Mouse (Mus musculus) ovary, adult 18-20 months (tissue): ENCODE data around the gene Agbl4.
A peak's percentile ranks its signal among the peaks of the same experiment; 100 is the strongest.

Experiments used
- DNase-seq: peaks from one replicate; pipeline ENCODE4 v3.0.0; 2022; ENCODE audit warnings: low spot score, mixed read lengths

Agbl4 gene

DNA sequence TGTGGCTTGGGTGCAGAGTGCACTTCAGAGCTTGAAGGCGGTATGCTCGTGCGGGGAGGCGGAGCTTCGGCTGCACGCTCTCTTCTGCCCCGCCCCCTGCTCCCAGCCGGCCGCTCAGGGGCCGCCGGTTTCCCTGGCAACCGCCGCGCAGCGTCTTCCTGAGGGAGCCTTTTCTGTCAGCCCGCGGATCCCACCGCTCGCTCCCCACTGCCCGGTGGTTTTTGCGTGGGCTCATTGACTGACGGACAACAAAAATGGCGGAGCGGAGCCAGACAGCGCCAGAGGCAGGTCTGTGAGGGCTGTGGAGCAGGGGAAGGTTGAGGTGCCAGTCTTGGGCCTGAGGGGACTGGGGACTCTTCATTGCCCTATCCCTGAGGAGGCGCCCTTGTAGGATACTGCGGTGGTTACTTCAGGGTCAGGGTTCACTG is at the start of gene Agbl4:
TSS of gene Agbl4 (plus strand) at position 44 of the 428 bp plus-strand sequence.
- DNase-seq = peak; percentile 44

DNA sequence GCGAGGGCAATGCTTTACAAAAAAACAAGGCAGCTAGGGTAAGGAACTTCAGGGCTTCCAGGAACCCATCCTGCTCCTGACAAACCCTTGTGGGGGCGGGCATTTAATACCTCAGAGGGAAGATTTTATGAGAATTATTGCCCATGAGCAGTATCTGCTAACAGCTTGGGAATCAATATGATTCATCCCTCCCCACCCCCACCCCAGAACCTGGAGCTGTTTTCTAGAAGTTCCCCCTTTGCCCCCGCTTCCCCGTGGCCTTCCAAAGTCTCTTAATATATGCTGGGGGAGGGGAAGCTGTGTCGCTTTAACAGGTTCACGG is 46.6 kb upstream of the Agbl4 start:
- no peak for DNase-seq

DNA sequence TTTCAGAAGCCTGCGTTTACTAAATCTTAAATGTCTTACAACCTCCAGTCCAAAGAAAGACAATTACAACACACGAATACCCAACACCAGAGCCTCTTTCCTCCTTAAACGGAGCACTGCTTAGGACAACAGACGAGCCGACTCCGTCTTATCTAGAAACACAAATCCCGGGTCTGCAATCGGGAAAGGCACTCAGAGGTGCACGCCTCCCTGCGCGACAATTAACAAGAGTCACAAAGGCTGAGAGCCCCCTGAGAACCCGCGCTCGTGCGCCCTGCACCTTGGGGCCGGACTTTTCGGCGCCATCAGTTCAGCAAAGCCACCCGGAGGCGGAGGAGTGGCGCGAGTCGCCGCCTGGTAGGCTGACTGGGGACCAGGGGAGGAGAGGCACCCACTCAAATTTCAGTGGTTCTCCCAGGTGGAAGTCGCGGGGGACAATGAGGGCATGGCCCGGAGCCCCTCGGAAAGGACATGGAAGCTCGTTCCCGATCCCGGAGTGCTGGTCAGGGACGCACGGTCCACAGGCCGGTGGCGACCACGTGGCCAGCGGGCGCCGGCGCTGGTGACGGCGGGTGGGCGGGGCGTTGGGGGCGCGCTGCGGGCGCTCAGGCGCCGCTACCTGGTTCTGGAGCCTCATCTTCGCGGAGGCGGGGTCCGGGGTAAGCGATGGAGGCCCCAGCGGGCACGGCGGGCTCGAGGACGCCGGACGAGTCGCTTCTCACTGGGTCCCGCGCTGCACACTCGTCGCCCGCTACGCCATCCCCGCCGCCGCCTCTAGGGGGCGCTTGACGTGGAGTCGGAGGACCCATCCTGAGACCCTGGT is 46.1 kb upstream of the Agbl4 start, which contains the start of gene Elavl4:
TSS of gene Elavl4 (minus strand) at position 732 of the 823 bp plus-strand sequence.
- peak; percentile 37 for DNase-seq

DNA sequence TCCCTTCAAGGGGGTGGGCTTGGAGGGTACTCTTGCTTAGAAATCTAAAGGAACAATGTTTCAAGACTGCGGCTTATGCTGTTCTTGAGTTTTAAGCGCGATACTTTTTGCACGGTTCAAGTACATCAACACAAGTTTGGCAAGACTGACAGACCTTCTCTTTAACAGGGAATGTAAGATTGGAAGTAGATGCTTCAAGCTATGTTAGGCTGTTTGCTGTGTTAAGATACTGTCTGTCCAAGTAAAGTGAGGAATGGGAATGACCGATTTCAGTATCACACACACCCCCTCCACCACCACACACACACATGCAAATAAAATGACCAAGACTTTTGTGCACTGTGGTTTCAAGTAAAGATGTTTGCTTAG is 45.5 kb upstream of the Agbl4 start:
- no peak for DNase-seq

DNA sequence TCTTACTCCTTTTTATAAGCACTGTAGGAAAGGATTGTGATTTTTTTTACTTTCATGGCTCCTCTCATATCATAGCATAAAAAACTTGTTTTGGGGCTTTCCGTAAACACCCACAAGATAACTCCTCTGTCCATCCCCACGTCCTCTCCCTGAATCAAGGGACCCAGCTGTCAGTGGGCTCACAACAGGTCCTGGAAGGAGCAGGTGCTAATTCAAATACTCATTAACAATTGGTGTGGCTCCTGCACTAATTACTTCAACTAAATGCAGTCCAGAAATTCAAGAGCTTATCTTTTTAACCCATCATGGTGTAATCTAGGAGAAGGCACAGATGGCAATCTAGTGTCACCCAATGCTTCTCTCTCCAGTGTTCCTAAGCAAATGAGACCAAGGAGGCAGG is 36.9 kb upstream of the Agbl4 start:
- DNase-seq = no peak

DNA sequence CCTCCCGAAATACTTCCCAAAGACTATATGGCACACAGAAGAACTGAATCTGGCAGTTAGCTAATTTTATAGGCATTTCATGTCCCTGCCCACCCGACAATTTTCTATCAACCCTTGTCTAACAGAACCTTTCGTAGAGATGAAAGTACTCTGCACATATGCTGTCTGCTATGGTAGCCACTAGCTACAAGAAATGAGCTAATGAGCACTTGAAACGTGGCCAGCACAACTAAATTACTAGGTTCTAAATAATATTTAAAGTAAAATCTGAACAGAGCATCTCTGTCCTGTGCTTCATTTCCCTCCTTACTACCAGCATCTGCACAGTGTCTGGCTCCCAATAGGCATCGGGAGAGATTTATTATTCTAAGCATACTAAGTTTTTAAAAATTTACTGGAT is 1.2 kb upstream of the Agbl4 start:
- DNase-seq = no peak

DNA sequence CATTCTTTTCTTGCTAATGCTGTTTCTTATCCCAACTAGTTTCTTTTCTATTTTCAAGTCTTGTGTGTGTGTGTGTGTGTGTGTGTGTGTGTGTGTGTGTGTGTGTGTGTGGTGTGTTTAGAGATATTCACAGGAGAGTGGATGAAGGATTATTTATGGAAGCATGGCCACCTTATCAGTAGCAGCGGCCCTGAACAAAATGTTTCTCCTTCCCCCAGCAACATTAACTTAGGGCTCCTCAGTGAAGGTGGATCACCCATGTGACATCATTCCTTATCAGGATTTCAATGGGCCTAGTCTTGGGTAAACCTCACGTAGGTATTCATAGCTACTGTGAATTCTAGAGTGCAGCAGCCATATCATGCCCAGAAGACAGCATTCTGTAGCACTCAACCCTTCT is 22.8 kb downstream of the Agbl4 start:
- no peak for DNase-seq

DNA sequence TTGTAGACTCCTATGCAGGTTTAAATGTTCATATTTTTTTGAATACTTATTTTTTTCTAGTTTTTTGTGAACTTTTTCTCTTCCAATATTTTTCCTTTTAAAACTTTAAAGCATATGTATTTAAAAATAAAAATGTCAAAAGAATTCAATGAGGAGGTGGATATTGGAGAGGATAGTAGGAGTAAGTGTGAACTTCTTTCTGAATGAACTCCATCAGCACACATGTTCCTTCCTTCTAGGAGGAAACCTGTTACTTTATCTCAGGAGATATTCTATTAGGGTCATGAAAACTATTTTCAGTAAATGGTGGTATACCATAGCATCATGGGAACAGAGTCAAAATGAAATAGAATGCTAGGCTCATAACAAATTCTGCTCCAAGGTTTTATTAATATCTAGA is 30.2 kb downstream of the Agbl4 start:
- DNase-seq = no peak

DNA sequence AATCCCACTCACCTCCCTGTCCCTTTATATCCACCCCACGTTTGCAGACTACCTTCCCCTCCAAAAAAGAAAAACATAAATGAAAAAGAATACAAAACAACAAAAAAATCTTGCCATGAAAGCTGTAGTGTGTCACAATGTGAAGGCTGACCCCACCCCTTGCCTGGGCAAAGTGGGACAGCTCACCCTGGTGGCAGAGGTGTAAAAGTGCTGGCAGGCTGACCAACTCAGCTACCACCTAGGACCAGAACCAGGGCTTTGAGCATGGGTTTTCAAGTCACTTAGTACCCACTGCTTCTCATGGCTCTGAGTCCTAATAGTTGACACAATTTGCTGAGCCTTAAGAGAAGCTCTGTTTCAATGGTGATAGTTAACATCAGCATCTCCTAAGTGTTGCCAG is 96.9 kb downstream of the Agbl4 start:
- no peak for DNase-seq

DNA sequence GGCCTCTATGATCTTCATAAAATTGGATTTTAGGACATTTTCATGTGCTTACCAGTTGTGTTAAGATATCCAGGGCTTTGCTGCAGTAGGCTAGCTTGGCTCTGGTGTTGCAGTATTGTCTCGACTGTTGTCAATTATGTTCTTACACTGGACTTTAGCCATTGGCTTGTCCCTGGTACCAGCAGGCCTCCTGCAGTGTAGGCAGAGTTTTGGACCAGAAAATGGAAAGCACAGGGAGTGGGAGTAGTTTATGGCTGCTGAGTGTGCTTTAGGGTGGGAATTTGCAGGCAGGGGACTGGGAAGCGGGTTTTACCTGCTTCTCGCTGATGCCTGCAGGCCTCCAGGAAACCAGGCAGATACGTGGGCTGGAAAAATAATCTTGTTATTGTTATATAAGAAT is 132.3 kb downstream of the Agbl4 start:
- DNase-seq = no peak

DNA sequence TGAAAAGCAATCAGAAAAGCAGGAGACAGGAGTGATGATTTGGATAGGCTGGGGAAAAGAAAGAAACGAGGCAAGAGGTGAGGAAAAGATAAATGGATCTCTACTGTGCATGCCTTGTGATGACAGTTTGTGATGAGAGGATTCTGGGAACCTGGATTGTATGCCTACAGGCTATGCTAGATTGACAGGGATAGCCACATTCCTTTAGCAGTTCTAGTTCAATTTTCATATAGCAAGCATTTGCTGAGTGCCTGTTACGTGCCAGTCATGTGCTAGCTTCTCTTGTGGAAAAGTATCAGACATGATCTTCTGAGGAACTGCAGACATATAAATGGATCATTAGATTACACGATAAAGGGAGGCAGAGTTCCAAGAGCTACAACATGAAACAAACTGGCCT is 151.8 kb downstream of the Agbl4 start:
- no peak for DNase-seq

DNA sequence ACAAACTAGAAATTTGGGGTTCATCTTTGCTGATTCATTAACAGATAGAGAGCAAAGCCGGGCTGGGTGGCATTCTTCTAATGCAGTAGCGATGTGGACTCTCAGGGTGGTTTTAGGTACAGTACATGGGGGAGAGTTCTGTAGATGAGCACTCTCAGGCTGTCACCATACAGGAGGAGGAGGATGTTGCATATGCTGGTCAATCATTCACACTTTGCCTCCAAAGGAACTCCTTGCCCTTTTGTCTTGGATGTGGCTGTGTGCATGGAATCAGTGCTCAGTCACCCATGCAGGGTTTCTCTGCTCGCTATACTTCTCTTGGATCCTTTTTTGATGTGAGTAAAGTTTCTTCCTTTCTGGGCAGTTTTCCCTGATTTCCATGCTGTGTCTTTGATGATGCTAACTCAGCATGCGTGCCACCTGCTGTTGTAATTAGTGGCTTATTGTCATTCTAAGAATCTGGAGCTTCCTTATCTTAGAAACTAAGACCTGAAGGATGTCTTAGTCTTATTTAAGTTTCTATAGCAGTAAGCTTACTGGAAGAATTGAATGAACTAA is 200.3 kb downstream of the Agbl4 start:
- DNase-seq = no peak

DNA sequence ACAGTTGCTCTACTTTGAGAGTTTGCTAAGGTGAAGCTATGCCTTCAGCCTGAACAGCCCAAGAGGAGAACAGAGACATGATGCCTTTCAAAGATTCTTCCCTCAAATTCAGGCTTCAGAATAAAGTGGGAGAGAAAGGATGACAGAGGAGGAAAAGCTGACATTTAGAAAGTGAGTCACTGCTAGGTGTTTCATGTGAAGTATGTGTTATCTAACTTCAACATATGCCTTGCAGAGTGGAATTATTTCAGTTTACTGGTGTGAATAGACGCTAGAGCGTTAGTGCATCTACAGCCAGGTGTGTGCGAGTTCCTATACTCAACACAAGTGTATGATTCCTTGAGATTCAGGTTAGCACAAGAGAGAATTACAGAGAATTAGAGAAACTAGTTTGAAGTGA is 244.0 kb downstream of the Agbl4 start:
- DNase-seq = no peak

DNA sequence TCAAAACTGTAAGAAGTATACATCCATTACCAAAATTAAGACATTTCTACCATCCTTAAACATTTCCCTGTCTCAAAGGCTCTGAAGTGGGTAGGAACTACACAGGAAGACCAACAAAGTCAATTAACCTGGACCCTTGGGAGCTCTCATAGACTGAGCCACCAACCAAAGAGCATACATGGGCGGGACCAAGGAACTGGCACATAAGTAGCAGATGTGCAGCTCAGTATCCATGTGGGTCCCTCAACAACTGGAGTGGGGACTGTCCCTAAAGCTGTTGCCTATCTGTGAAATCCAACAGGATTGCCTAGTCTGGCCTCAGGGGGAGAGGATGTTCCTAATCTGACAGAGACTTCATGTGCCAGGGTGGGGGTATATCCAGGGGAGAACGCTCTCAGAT is 265.5 kb downstream of the Agbl4 start:
- no peak for DNase-seq

DNA sequence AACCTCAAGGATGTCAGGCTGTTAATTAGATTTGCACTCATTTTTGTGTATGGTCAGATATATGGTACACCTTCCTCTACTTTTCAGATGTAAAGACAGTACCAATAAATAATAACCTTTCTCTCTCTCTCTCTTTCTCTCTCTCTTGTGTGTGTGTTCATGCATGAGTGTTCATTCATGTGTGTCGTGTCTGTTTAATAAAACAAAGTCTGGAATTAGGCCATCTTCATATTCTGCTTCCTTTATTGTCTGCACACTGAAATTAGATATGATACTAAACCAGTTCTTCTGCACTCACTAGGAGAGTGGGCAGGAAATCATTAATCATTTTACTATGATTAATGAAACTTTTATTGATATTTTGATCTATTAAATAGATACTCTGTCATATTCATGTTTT is 276.7 kb downstream of the Agbl4 start:
- no peak for DNase-seq

DNA sequence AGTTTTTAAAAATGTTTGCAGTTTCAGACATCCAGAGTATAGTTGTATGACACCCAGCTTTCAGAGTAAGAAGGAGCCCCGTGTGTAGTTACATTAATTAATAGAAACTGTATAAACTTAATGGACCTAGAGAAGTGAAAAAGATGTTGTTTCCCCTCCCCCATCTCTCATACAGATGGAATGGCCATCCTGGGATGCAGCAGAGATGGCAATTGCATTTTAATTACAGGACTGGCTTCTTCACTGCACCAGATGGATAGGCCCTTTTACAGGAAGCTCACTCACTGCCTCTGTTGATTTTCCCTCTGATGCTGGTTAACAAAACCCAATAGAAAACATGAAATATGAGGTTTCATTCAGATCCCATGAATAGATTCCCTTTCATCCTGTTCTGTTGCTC is 337.7 kb downstream of the Agbl4 start:
- no peak for DNase-seq

DNA sequence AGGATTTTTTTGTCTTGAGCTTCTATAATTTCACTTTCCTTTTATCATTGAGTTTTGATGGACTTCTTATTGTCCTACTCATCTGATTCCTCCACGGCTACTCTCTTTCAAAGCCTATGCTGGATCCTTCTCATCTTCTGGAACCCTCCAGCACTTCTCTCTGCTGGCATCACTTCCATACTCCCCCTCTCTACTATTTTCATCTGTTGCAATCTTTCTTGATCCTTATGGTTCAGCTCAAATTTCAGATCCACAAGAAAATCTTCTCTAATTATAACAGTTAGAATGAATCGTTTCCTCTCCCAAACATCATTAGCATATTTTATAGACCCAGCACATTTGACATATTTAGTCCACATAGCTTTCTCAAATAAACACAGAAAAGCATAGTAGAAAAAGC is 360.5 kb downstream of the Agbl4 start:
- DNase-seq = no peak

DNA sequence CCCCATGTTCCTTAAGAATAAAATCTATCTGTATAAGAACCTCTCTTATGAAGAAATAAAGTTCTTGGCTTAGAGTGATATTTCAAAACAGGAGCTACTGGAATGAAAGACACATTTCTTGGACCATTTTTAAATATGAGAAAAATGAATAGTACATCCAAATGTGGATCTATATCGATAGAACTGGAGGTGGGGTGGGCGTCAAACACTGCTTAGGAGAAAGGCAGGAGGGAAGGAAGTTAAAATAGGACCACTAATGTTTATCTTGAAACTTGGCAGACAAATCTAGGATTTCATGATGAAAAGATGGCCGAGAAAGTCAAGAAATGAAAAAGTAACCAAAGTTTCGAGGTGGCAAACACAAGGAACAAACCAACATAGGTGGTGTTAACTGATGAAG is 391.1 kb downstream of the Agbl4 start:
- DNase-seq = no peak

DNA sequence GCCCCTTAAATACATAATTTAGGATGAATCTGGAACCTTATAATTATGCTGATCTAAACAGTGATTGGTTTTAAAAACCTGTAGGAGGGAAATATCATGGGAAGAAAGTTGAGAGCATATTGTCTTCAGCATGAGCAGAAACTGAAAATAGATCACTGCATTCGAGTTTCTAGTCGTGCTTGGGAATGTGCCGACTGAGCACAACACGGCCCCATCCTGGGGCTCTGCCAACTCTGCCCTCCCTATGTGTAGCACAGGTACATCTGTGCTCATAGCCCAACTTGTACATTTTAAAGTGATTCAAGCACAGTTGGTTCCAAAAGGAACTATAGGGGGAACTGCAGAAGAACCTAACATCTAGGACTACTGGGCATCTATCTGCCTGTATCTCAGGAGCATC is 402.4 kb downstream of the Agbl4 start:
- DNase-seq = no peak

DNA sequence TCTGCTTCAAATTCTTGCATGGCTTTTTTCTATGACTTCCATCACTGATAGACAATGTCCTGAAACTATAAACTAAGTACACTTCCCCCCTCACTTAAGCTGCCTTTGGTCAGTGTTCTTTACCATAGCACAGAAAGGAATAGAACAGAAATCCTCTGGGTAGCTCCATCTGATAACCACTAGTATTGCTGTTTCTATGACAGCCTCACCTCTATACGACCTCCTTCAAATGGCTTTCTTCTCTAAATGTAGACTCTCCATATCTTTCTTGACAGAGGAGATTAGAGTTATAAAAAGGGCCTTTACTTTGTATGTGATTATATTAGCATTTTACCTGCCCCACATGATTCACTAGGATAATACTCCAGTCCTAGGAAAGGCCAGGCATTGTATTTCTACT is 413.5 kb downstream of the Agbl4 start:
- DNase-seq = no peak

DNA sequence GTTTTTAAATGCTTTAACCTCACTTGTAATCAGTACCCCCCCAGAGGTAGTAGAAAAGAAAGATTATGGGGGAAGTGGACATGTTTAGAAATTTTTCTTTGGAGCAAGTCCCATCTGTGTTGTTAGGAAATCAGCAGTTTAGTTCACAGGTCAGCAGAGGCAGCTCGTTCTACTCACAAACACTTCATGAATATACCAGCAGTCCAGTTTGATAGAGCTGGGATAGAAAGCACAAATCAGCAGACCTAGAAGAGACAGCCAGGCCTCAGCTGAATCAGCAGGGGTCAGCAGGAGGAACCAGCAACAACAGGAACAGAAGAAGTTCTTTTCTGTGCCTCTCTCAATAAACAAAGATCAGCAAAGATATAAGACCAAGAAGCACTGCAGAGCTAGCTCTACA is 435.3 kb downstream of the Agbl4 start:
- no peak for DNase-seq

DNA sequence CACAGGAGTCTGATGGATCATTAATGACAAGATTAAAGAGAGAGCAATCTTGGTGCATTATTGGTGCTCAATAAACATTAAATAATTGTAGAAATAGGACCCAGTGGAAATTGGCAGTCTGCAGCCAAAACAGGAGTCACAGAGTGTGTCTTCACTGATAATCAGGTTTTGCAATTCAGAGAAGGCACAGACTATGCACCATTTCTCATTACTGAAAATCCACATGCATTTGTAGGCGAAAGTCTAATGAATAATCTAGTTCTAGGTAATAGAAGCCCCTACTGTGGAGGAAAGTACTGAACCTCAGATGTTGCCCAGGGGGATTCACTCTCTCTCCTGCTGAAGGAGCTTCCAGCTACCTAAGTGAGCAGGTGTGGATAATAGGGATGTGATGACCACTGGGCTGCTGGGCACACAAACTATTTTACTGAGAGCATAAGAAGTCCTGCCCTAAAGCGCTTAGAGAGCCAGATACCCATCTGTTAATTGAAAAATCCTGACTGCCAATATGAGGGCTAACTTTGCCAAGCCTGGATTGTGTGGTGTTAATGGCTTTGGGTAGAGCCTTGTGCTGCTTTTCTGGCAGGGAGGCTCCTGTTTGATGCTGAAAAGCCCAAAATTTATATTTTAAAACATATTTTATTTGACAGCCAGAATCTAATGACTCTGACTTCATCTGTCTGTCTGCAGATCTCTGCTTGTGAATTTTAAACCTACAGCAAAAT is 482.4 kb downstream of the Agbl4 start:
- DNase-seq = no peak

DNA sequence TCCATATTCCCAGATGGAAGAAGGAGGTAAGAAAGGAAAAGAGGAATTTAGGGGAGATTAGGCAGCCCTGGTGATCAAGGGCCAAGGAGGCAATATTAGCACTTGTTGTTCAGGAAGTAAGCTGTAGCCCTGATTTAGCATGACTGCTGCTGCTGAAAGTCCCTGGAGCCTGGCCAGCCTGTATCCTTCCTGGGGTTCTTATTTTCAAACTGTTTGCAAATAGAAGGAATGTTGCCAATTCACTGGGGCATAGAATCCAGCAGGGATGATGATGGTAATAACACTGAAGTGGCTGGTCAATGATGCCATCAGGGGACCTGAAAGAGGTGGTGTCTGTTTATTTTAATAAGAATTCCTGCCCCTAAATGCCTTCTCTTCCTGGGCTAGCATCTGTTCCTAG is 518.6 kb downstream of the Agbl4 start:
- no peak for DNase-seq

DNA sequence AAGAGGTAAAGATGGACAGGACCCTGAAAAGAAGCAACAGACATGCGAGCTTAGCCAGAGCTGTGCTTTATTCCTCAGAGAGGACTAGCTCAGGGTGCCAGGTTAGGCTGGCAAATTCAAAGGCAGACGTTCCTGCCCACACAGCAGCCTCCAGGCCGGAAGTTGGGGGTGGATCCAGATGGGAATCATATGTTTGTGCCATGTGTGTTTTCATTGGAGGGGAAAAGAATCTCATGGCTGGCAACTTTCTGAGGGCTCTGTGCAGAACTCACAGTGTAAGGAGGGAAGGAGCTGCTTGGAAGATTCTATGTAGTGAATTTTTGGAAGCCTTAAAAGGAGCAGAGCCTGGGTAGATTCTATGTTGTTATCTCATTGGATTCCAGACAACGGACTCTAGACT is 519.1 kb downstream of the Agbl4 start:
- DNase-seq = no peak
